Mouse (Mus musculus) spleen, adult 12 weeks (tissue): ENCODE measurements around the gene Srpk2.
"Not testable (repeated sequence)": the region's sequence is repeated elsewhere in the genome, so short reads cannot be mapped to it uniquely, and the experiment has no call there.

Experiments
- DNase-seq: peaks from one replicate; pipeline ENCODE4 v3.0.0; 2022; ENCODE audit warnings: low spot score

Gene Srpk2

GRCm38 (mm10) chr5:23604036-23604705 lies 80.2 kb downstream of the Srpk2 start:
- DNase-seq, result no peak

GRCm38 (mm10) chr5:23599750-23600537 lies 84.5 kb downstream of the Srpk2 start:
- no peak for DNase-seq

- DNase-seq, result no peak
Observed at GRCm38 (mm10) chr5:23599171-23599570, 85.2 kb downstream of the Srpk2 start.

- no peak for DNase-seq
Observed at GRCm38 (mm10) chr5:23598491-23598890, 85.9 kb downstream of the Srpk2 start.

GRCm38 (mm10) chr5:23597999-23598398 lies 86.4 kb downstream of the Srpk2 start:
- DNase-seq, result no peak

- no peak for DNase-seq
Observed at GRCm38 (mm10) chr5:23597260-23597864, 87.1 kb downstream of the Srpk2 start.

GRCm38 (mm10) chr5:23596326-23596965 lies 88.0 kb downstream of the Srpk2 start:
- no peak for DNase-seq

- DNase-seq, result not testable (repeated sequence)
Observed at GRCm38 (mm10) chr5:23590298-23590697, 94.1 kb downstream of the Srpk2 start.

GRCm38 (mm10) chr5:23587614-23588013 lies 96.8 kb downstream of the Srpk2 start:
- DNase-seq, result no peak

- DNase-seq, result no peak
Observed at GRCm38 (mm10) chr5:23586531-23587453, 97.6 kb downstream of the Srpk2 start.

- DNase-seq, result no peak
Observed at GRCm38 (mm10) chr5:23581484-23582060, 102.8 kb downstream of the Srpk2 start.

- DNase-seq, result no peak
Observed at GRCm38 (mm10) chr5:23579120-23579880, 105.1 kb downstream of the Srpk2 start.

- no peak for DNase-seq
Observed at GRCm38 (mm10) chr5:23578322-23578957, 106.0 kb downstream of the Srpk2 start.

- no peak for DNase-seq
Observed at GRCm38 (mm10) chr5:23577847-23578246, 106.6 kb downstream of the Srpk2 start.

- DNase-seq, result no peak
Observed at GRCm38 (mm10) chr5:23576336-23577094, 107.9 kb downstream of the Srpk2 start.

- DNase-seq, result no peak
Observed at GRCm38 (mm10) chr5:23573942-23574341, 110.5 kb downstream of the Srpk2 start.

- no peak for DNase-seq
Observed at GRCm38 (mm10) chr5:23568188-23568587, 116.2 kb downstream of the Srpk2 start.

GRCm38 (mm10) chr5:23566382-23566781 lies 118.0 kb downstream of the Srpk2 start:
- no peak for DNase-seq
